In genomic region chr8:31427706-31428105, GRCm38 (mm10) we compare ENCODE assay signal across 20 mouse cellular contexts.
DNase-seq lines count a peak whose midpoint lies in the region; ATAC-seq lines count a peak whose summit lies in the region.
"Had no signal": no experiment of that assay in that cellular context is flagged by ENCODE, and none has a peak within 500 bp of the region (broad histone marks: within the 10 kb centered on the region; RNA-seq: fewer than 3 reads in every experiment).

No protein-coding gene starts in this region.

- peak; percentile 90 for ATAC-seq in frontal cortex, adult (ENCODE audit: low TSS enrichment)
- ATAC-seq: activated CD4-positive, CD25-positive, alpha-beta regulatory T cell, adult 4 months; forebrain, embryonic 13.5 days; forebrain, embryonic 16.5 days had no signal

- DNase-seq in frontal cortex, postnatal 14 days (ENCODE audit: low spot score in 2 of 2): no peak
- peak; percentile 8 to 11 for DNase-seq in left cerebral cortex, postnatal 14 days (ENCODE audit: low spot score in 2 of 2)
- DNase-seq in left cerebral cortex, postnatal 4 days: no peak
- peak; percentile 2 to 4 for DNase-seq in right cerebral cortex, adult 2 months (ENCODE audit: low spot score in 2 of 2)
- DNase-seq in right cerebral cortex, postnatal 4 days: no peak
- no peak for DNase-seq in adrenal gland, adult 2 months
- DNase-seq: adrenal gland, postnatal 10 days; adrenal gland, postnatal 36 days; cerebellum, adult 11 months; cerebellum, adult 2 months; cerebellum, adult 9-11 months; cerebellum, postnatal 36 days; embryo, embryonic 11 days; gastrocnemius, adult 2 months; gastrocnemius, postnatal 14 days; heart, adult 11 months had no signal

- intact Hi-C loops in left cerebral cortex, postnatal 14 days (cut with DNase I): no loop called here
- intact Hi-C loops in left cerebral cortex, postnatal 4 days (cut with DNase I): no loop called here

Comparison
In these comparisons a context has a peak if more than half of its experiments do, and no peak if none do; other contexts are left out.
1. DNase-seq: peak in left cerebral cortex, postnatal 14 days (2 of 2) and right cerebral cortex, adult 2 months (2 of 2); none in frontal cortex, postnatal 14 days (0 of 2), left cerebral cortex, postnatal 4 days (single experiment), right cerebral cortex, postnatal 4 days (single experiment) and adrenal gland, adult 2 months (single experiment).